Mouse (Mus musculus) kidney, embryonic 16.5 days (tissue): ENCODE measurements at regions not wholly inside any gene's neighbourhood (a gene's known extent, or its start where the extent isn't known, plus 50 kb on each side); places are given as distances from the start of the nearest gene placed in this dataset.

Experiments
- ATAC-seq: fragments of 200-750 bp; cut with Nextera tagmentation; 2 replicates; pipeline ENCODE4 v1.8.0; 2017; ENCODE audit warnings: moderate TSS enrichment; ENCODE audit not compliant: low FRiP score, low TSS enrichment
- H3K27ac ChIP-seq: fragments of 300-500 bp; sonication (generic); 2 replicates; pipeline ENCODE4 v1.5.1; 2014; ENCODE audit warnings: low read length
- H3K27me3 ChIP-seq: fragments of 300-500 bp; sonication (generic); 2 replicates; pipeline ENCODE4 v1.6.1; 2014; ENCODE audit warnings: low read length, control low read depth, mixed read lengths; ENCODE audit not compliant: insufficient read depth
- H3K36me3 ChIP-seq: fragments of 300-500 bp; sonication (generic); 2 replicates; pipeline ENCODE4 v1.6.1; 2014; ENCODE audit warnings: low read length, control low read depth, mixed read lengths; ENCODE audit not compliant: insufficient read depth
- H3K4me1 ChIP-seq: fragments of 300-500 bp; sonication (generic); 2 replicates; pipeline ENCODE4 v1.6.1; 2014; ENCODE audit warnings: low read length, control low read depth, mixed read lengths; ENCODE audit not compliant: insufficient read depth
- H3K4me2 ChIP-seq: fragments of 300-500 bp; sonication (generic); replicated peaks from 2 replicates; pipeline ENCODE4 v1.6.1; 2014; ENCODE audit warnings: low read depth, low read length
- H3K4me3 ChIP-seq: fragments of 300-500 bp; sonication (generic); 2 replicates; pipeline ENCODE4 v1.5.1; 2014; ENCODE audit warnings: mild to moderate bottlenecking, low read length
- H3K9ac ChIP-seq: fragments of 300-500 bp; sonication (generic); replicated peaks from 2 replicates; pipeline ENCODE4 v1.6.1; 2014; ENCODE audit warnings: low read length
- H3K9me3 ChIP-seq: fragments of 300-500 bp; sonication (generic); 2 replicates; pipeline ENCODE4 v1.6.1; 2016; ENCODE audit warnings: low read length, control low read depth
- WGBS: fragments of 180-500 bp; shearing (Covaris S2); extraction: QIAGEN DNeasy Blood & Tissue Kit; methylation state at CpG from one replicate; pipeline ENCODE4 v1.1.7; 2014; 5-methylcytosine and 5-hydroxymethylcytosine counted together

DNA sequence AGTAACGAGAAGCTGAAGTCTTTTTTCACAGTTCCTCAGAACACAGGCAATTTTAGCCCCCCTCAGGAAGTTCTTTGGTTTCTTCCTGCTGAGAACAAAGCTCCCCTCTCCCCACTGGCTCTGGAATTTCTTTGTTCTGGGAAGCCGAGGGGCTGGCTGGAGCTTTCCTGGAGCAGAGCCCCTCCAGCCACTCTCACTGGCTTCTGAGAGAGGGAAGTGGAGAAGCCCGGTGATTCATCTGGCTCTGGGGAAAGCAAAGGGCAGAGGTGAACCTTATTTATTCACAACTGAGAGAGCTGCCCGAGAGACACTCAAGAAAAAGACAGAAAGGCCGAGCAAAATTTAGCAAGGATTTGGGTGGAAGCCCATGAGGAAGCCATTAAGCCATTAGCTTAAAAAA is 63.9 kb downstream of the Ddx3x start:
- WGBS, result 4% methylated on average over 5 of the region's 5 CpGs
- Histone ChIP-seq H3K9me3 (no peaks in the 10 kb centered on the region), H3K4me3 (no peak overlapping the region), H3K9ac (peak overlapping the region; percentile 54), H3K27me3 (peaks cover 8% of the 10 kb centered on the region; the same call in 1 of the 2 replicates), H3K4me1 (peaks cover 13% of the 10 kb centered on the region; the same call in 1 of the 2 replicates), H3K27ac (peak overlapping the region; percentile 89), H3K36me3 (no peaks in the 10 kb centered on the region), H3K4me2 (peak overlapping the region; percentile 30)
- peak; percentile 62 for ATAC-seq

DNA sequence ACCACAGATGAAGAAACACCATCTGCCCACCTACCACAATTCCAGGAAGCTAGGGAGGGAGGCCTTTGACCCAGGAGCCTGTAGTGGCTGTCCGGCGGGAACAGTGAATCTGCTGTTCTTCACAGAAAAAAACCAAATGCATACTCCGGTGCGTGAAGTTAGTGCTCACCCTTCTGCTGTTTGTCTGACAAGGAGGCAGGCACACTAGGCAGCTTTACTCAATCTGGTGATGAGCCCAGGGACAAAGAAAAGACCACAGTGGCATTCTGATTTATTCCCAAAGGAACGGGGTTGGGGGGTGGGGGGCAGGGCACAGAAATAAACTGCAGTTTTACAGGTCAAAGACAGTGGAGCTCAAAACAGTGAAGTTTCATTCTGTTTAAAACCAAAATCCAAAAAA is 64.4 kb downstream of the Ddx3x start:
- ATAC-seq, result no peak
- Histone ChIP-seq H3K9me3 (no peaks in the 10 kb centered on the region), H3K36me3 (no peaks in the 10 kb centered on the region), H3K4me1 (peaks cover 13% of the 10 kb centered on the region; the same call in 1 of the 2 replicates), H3K4me3 (no peak overlapping the region), H3K27me3 (peaks cover 11% of the 10 kb centered on the region; the same call in 1 of the 2 replicates), H3K4me2 (peak overlapping the region; percentile 30), H3K9ac (peak overlapping the region; percentile 54), H3K27ac (peak overlapping the region; percentile 89)
- WGBS, result 11% methylated on average over 5 of the region's 5 CpGs

DNA sequence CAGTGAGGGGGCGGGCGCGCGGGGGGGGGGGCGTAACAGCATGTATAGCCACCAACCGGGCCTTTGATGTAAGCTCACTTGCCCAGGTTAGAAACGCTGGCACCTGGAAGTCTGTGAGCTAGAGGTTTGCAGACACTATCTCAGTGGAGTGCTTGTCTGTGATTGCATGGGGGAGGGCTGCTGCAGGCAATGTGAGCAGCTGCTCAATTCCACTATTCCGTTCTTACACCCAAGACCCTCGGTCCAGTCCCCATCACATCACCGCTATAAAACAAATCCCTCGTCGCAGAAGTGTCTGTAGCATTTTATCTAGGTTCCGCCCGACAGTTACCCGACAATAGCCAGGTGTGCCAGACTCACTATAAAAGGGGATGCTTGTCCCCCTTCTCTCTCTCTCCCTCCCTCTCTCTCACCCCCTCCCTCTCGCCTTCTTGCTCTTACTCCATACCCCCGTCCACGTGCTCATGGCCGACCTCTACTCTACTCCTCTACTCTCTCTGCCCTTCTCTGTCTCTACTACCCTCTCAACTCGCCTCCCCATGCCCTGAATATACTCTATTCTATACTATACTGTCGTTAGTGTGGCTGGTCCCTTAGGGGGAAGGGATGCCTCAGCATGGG is 65.4 kb downstream of the Ddx3x start:
- H3K27me3 ChIP-seq, result peaks cover 11% of the 10 kb centered on the region; the same call in 1 of the 2 replicates
- peak overlapping the region; percentile 89 for H3K27ac ChIP-seq
- 7% methylated on average over 21 of the region's 21 CpGs for WGBS
- peaks cover 13% of the 10 kb centered on the region; the same call in 1 of the 2 replicates for H3K4me1 ChIP-seq
- H3K9ac ChIP-seq, result peak overlapping the region; percentile 46; the same call in 1 of the 2 replicates
- H3K4me2 ChIP-seq, result peak overlapping the region; percentile 52
- no peaks in the 10 kb centered on the region for H3K36me3 ChIP-seq
- H3K9me3 ChIP-seq, result no peaks in the 10 kb centered on the region
- ATAC-seq, result peak; percentile 53
- H3K4me3 ChIP-seq, result peak overlapping the region; percentile 44

DNA sequence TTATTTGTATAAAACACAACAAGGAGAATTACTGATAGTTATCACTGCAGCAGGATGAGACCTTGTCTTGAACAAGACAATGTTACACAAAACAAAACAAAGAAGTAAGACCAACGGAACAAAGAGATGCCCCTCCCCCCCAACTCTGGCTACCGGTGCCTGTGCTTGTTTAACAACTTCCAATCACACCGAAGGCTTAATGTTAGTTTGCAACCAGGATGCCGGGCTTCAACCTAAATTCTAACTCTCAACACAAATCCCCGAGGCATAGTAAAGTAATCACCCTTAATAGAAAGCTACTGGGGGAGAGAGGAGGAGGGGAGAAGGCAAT is 65.9 kb downstream of the Ddx3x start:
- peaks cover 13% of the 10 kb centered on the region; the same call in 1 of the 2 replicates for H3K4me1 ChIP-seq
- peak overlapping the region; percentile 46 for H3K9ac ChIP-seq
- peak overlapping the region; percentile 89 for H3K27ac ChIP-seq
- peak overlapping the region; percentile 44 for H3K4me3 ChIP-seq
- 10% methylated on average over 5 of the region's 5 CpGs for WGBS
- no peak; the same call in 1 of the 2 replicates for ATAC-seq
- peaks cover 11% of the 10 kb centered on the region; the same call in 1 of the 2 replicates for H3K27me3 ChIP-seq
- no peaks in the 10 kb centered on the region for H3K36me3 ChIP-seq
- H3K4me2 ChIP-seq, result peak overlapping the region; percentile 52
- H3K9me3 ChIP-seq, result no peaks in the 10 kb centered on the region

DNA sequence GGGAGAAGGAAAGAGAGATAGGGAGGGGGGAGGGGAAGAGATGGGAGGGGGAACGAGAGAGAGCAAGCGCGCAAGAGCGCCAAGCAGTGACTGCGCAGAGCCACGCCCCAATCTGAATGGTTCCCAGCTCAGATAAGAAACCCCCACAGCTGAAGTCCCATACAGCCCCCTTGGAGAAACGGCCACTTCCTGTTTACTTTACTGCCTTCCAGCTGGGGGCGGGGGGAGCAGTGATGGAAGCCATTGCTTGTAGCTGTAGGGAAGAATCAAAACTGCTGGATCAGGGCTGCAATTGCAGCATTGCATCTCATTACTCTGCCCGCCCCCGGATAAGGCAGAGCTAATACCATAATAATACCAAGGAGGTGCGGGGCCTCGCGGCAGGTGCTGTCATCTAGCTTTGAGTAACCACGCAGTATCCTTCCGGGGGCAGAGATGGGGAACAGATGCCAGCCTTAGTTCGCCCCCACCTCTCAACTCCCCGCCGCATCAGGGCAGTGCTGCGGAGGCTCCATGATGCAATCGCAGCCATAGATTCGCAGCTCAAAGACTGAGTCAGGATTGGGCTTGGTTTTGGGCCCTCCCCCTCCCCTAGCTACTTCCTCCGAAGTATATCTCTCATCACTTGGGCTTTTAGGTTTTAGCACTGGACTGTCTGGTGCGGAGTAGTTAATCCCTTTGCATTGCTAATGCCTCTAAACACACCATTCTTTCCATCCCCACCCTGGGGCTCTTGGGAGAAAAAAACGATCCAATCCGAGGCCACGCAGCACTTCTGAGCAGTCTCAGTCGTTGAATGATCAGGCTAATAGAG is 66.5 kb downstream of the Ddx3x start:
- H3K4me2 ChIP-seq, result peak overlapping the region; percentile 52
- peak overlapping the region; percentile 89 for H3K27ac ChIP-seq
- H3K4me1 ChIP-seq, result peaks cover 13% of the 10 kb centered on the region; the same call in 1 of the 2 replicates
- peaks cover 11% of the 10 kb centered on the region; the same call in 1 of the 2 replicates for H3K27me3 ChIP-seq
- no peaks in the 10 kb centered on the region for H3K9me3 ChIP-seq
- peak overlapping the region; percentile 44 for H3K4me3 ChIP-seq
- 11% methylated on average over 27 of the region's 27 CpGs for WGBS
- peak overlapping the region; percentile 46 for H3K9ac ChIP-seq
- no peaks in the 10 kb centered on the region for H3K36me3 ChIP-seq
- ATAC-seq, result peak; percentile 91

DNA sequence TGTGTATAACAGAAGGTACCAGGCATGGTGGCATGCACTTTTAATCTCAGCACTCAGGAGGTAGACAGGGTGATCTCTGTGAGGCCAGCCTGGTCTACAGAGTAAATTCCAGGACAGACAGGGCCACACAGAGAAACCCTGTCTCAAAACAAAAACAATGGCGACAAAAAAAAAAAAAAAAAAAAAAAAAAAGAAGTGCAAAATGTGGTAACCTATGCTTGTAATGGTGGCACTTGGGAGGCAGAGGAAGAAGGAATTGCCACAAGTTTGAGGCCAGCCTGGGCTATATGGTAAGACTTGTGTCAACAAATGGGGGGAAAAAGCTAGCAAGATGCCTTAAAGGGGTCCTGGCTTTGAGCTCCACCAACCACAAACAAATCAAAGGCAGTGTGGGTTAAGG is 67.6 kb downstream of the Ddx3x start:
- Histone ChIP-seq H3K9me3 (no peaks in the 10 kb centered on the region), H3K4me2 (no peak overlapping the region), H3K9ac (no peak overlapping the region), H3K27me3 (peaks cover 11% of the 10 kb centered on the region; the same call in 1 of the 2 replicates), H3K4me1 (peaks cover 13% of the 10 kb centered on the region; the same call in 1 of the 2 replicates), H3K36me3 (no peaks in the 10 kb centered on the region), H3K4me3 (no peak overlapping the region), H3K27ac (no peak overlapping the region)
- WGBS, result 86% methylated on average over 1 of the region's 1 CpGs
- ATAC-seq, result no peak

DNA sequence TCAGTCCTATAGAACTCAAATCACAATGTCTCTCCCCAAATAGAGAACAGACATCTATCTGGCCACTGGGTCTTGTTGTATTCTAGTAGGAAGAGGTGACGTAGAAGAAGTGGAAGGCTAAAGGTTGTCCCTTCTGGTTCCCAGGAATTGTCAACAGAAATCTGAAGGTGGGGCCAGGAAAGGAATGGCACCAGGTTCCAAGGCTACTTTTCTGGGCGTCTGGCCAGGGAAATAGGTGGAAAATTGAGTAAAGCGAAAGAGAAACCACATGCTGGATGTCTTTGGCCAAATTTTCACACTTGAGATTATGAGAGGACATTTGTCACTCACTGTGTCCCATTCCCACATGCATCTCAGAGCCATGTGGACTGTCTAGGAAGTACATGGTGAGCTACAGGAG is 69.7 kb downstream of the Ddx3x start:
- Histone ChIP-seq H3K9me3 (no peaks in the 10 kb centered on the region), H3K36me3 (no peaks in the 10 kb centered on the region), H3K9ac (no peak overlapping the region), H3K27me3 (peaks cover 11% of the 10 kb centered on the region; the same call in 1 of the 2 replicates), H3K4me1 (peaks cover 7% of the 10 kb centered on the region; the same call in 1 of the 2 replicates), H3K4me3 (no peak overlapping the region), H3K4me2 (no peak overlapping the region), H3K27ac (no peak overlapping the region)
- 84% methylated on average over 3 of the region's 3 CpGs for WGBS
- ATAC-seq, result no peak

DNA sequence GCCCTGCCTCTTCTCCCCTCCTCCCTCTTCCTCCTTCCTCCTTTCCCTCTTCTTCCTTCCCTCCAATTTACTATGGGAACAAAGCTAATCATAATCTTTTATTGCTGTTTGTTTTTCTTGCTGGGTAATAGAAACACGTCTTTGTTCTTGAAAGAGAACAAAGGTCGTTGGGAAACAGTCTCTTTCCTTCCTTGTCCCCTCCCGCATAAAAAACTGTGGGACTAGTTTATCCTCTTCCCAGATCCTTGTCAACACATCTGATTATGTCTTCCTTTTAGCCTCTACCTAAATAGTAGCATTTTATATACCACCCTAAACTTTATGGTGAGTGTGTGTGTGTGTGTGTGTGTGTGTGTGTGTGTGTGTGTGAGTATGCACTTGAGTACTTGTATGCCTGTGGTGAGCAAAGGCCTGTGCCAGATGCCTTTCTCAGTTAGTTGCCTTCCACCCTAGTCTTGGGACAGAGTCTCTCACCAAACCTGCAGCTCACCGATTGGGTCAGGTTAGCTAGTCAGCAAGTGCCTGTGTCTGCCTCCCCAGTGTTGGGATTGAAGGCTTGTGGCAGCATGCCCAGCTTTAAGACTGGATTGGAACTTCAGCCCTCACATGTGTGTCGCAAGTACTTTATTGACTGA is 76.5 kb downstream of the Ddx3x start:
- 61% methylated on average over 5 of the region's 5 CpGs for WGBS
- H3K9ac ChIP-seq, result no peak overlapping the region
- ATAC-seq, result no peak
- H3K4me3 ChIP-seq, result no peak overlapping the region
- no peaks in the 10 kb centered on the region for H3K36me3 ChIP-seq
- no peak overlapping the region for H3K27ac ChIP-seq
- H3K4me2 ChIP-seq, result no peak overlapping the region
- H3K9me3 ChIP-seq, result no peaks in the 10 kb centered on the region
- H3K4me1 ChIP-seq, result no peaks in the 10 kb centered on the region
- peaks cover 7% of the 10 kb centered on the region; the same call in 1 of the 2 replicates for H3K27me3 ChIP-seq

DNA sequence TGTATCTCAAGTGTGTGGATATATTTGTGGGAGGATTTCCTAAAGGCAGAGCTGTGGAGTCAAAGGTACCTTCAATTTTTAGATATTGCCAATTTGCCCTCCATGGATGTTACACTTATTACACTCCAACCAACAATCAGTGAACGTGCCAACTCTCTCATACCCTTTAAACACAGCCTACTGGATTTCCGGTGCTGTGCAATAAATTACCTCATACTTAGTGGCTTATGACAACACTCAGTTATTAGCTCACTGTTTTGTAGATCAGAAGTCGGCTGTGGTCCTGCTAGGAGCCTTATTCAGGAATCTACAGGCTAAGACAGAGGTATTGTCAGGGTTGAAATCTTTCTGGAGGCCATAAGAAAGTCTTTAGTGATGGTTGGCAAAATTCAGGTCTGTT is 77.2 kb downstream of the Ddx3x start:
- ATAC-seq, result no peak
- H3K9ac ChIP-seq, result no peak overlapping the region
- no peak overlapping the region for H3K27ac ChIP-seq
- H3K36me3 ChIP-seq, result no peaks in the 10 kb centered on the region
- no peaks in the 10 kb centered on the region for H3K9me3 ChIP-seq
- no peak overlapping the region for H3K4me3 ChIP-seq
- peaks cover 7% of the 10 kb centered on the region; the same call in 1 of the 2 replicates for H3K27me3 ChIP-seq
- H3K4me1 ChIP-seq, result no peaks in the 10 kb centered on the region
- 82% methylated on average over 3 of the region's 3 CpGs for WGBS
- H3K4me2 ChIP-seq, result no peak overlapping the region
